Mouse (Mus musculus): ENCODE results near the gene Sag. TPM values are rescaled to one million over a fixed set of nuclear protein-coding genes. Genes with fewer than 3 reads are reported as not detected.

Sag gene
- total and polyA plus RNA-seq, 3 experiments = 0.19 to 2.0 (median 1.0) TPM

- H3K36me3 ChIP-seq (replicated peaks in 1 of 2; ENCODE audit: control insufficient read depth in 1 of 2, insufficient read depth in 1 of 2, low read length in 1 of 2) = peaks cover 50 to 78% of the 10 kb centered on the region in 2 experiments
- no peak overlapping the region for H3K4me3 ChIP-seq (replicated peaks in 1 of 3; ENCODE audit: low read depth in 2 of 3, low read length in 2 of 3, poor library complexity in 1 of 3)
- no peak overlapping the region for H3K27ac ChIP-seq (ENCODE audit: insufficient read depth, low read depth)
- H3K79me2 ChIP-seq (replicated peaks; ENCODE audit: control insufficient read depth, extremely low read depth, insufficient read depth, poor library complexity, severe bottlenecking) = no peaks in the 10 kb centered on the region
- H3K4me1 ChIP-seq (ENCODE audit: control insufficient read depth in 1 of 2, insufficient read depth in 2 of 2) = no peaks in the 10 kb centered on the region
- H3K27me3 ChIP-seq (replicated peaks) = no peaks in the 10 kb centered on the region
- in situ Hi-C loops (cut with MboI; ENCODE audit: low pct_ligation_motif_present, low pct_unique_long_range_greater_than_20kb, low sequenced_read_pairs) (no loop called here), dilution Hi-C loops (cut with MboI; ENCODE audit: extremely low pct_ligation_motif_present, extremely low pct_unique_long_range_greater_than_20kb, low sequenced_read_pairs) (no loop called here)
- no peak overlapping the region for H3K4me2 ChIP-seq (ENCODE audit: insufficient read depth, low read depth, poor library complexity, severe bottlenecking)
- no peaks in the 10 kb centered on the region for H3K9me3 ChIP-seq (replicated peaks; ENCODE audit: low read length)
- TF ChIP-seq UBTF (IDR thresholded peaks at IDR 0.05; ENCODE audit: low read depth, low read length) = no peak
- H3K9ac ChIP-seq (ENCODE audit: insufficient read depth, low read depth) = no peak overlapping the region
- no peak for DNase-seq (ENCODE audit: extremely low read depth)
Measured at GRCm38 (mm10) chr1:87792438-87793137, 10.9 kb upstream of the Sag start.

- no peak overlapping the region for H3K4me3 ChIP-seq (replicated peaks in 1 of 3; ENCODE audit: low read depth in 2 of 3, low read length in 2 of 3, poor library complexity in 1 of 3)
- no peaks in the 10 kb centered on the region for H3K79me2 ChIP-seq (replicated peaks; ENCODE audit: control insufficient read depth, extremely low read depth, insufficient read depth, poor library complexity, severe bottlenecking)
- H3K27me3 ChIP-seq (replicated peaks) = no peaks in the 10 kb centered on the region
- peaks cover 47 to 77% of the 10 kb centered on the region in 2 experiments for H3K36me3 ChIP-seq (replicated peaks in 1 of 2; ENCODE audit: control insufficient read depth in 1 of 2, insufficient read depth in 1 of 2, low read length in 1 of 2)
- dilution Hi-C loops (cut with MboI; ENCODE audit: extremely low pct_ligation_motif_present, extremely low pct_unique_long_range_greater_than_20kb, low sequenced_read_pairs) = no loop called here
- H3K4me2 ChIP-seq (ENCODE audit: insufficient read depth, low read depth, poor library complexity, severe bottlenecking) = no peak overlapping the region
- no peak overlapping the region for H3K9ac ChIP-seq (ENCODE audit: insufficient read depth, low read depth)
- no peaks in the 10 kb centered on the region for H3K4me1 ChIP-seq (ENCODE audit: control insufficient read depth in 1 of 2, insufficient read depth in 2 of 2)
- in situ Hi-C loops (cut with MboI; ENCODE audit: low pct_ligation_motif_present, low pct_unique_long_range_greater_than_20kb, low sequenced_read_pairs) = no loop called here
- no peak for TF ChIP-seq CHD2 (IDR thresholded peaks at IDR 0.05; ENCODE audit: low read length)
- H3K9me3 ChIP-seq (replicated peaks; ENCODE audit: low read length) = no peaks in the 10 kb centered on the region
- DNase-seq (ENCODE audit: extremely low read depth) = no peak
- H3K27ac ChIP-seq (ENCODE audit: insufficient read depth, low read depth) = no peak overlapping the region
Measured at GRCm38 (mm10) chr1:87793138-87793449, 10.4 kb upstream of the Sag start.

- TF ChIP-seq POLR2AphosphoS2 (IDR thresholded peaks at IDR 0.05; ENCODE audit: low read depth, low read length) (no peak), ZNF384 (IDR thresholded peaks at IDR 0.05; ENCODE audit: low read depth, low read length) (no peak), CHD2 (IDR thresholded peaks at IDR 0.05; ENCODE audit: low read length) (no peak), JUN (IDR thresholded peaks at IDR 0.05; ENCODE audit: insufficient read depth, low read depth, low read length) (no peak), MXI1 (IDR thresholded peaks at IDR 0.05; ENCODE audit: low read depth, low read length) (no peak), ETS1 (conservative IDR thresholded peaks at IDR 0.05; ENCODE audit: low read depth, low read length) (no peak), NELFE (IDR thresholded peaks at IDR 0.05; ENCODE audit: low read depth, low read length) (no peak), ZMIZ1 (IDR thresholded peaks at IDR 0.05; ENCODE audit: low read depth, low read length) (no peak), USF1 (IDR thresholded peaks at IDR 0.05; ENCODE audit: low read depth, low read length) (no peak), RCOR1 (conservative IDR thresholded peaks at IDR 0.05; ENCODE audit: low read depth, low read length) (no peak), MAFK (IDR thresholded peaks at IDR 0.05; ENCODE audit: insufficient replicate concordance, low read length) (no peak), BHLHE40 (IDR thresholded peaks at IDR 0.05; ENCODE audit: low read depth, low read length) (no peak), MAX (IDR thresholded peaks at IDR 0.05; ENCODE audit: low read length) (no peak), USF2 (conservative IDR thresholded peaks at IDR 0.05; ENCODE audit: low read depth, low read length) (no peak), NRF1 (IDR thresholded peaks at IDR 0.05; ENCODE audit: low read depth, low read length) (no peak), JUND (conservative IDR thresholded peaks at IDR 0.05; ENCODE audit: low read depth, low read length) (no peak)
- no peak overlapping the region for H3K4me2 ChIP-seq (ENCODE audit: insufficient read depth, low read depth, poor library complexity, severe bottlenecking)
- no peak for DNase-seq (ENCODE audit: extremely low read depth)
- no peaks in the 10 kb centered on the region for H3K79me2 ChIP-seq (replicated peaks; ENCODE audit: control insufficient read depth, extremely low read depth, insufficient read depth, poor library complexity, severe bottlenecking)
- no peaks in the 10 kb centered on the region for H3K9me3 ChIP-seq (replicated peaks; ENCODE audit: low read length)
- H3K4me1 ChIP-seq (ENCODE audit: control insufficient read depth in 1 of 2, insufficient read depth in 2 of 2) = peaks cover 0 to 4% of the 10 kb centered on the region in 2 experiments; a peak in 2 of 4 replicates
- H3K9ac ChIP-seq (ENCODE audit: insufficient read depth, low read depth) = no peak overlapping the region
- dilution Hi-C loops (cut with MboI; ENCODE audit: extremely low pct_ligation_motif_present, extremely low pct_unique_long_range_greater_than_20kb, low sequenced_read_pairs) (no loop called here), in situ Hi-C loops (cut with MboI; ENCODE audit: low pct_ligation_motif_present, low pct_unique_long_range_greater_than_20kb, low sequenced_read_pairs) (no loop called here)
- no peak overlapping the region for H3K27ac ChIP-seq (ENCODE audit: insufficient read depth, low read depth)
- H3K36me3 ChIP-seq (replicated peaks in 1 of 2; ENCODE audit: control insufficient read depth in 1 of 2, insufficient read depth in 1 of 2, low read length in 1 of 2) = peaks cover 13 to 39% of the 10 kb centered on the region in 2 experiments
- no peaks in the 10 kb centered on the region for H3K27me3 ChIP-seq (replicated peaks)
- H3K4me3 ChIP-seq (replicated peaks in 1 of 3; ENCODE audit: low read depth in 2 of 3, low read length in 2 of 3, poor library complexity in 1 of 3) = no peak overlapping the region
Measured at GRCm38 (mm10) chr1:87797702-87798101, 5.8 kb upstream of the Sag start.
